Mouse (Mus musculus): ENCODE measurements around the gene Tex19.1.

Gene Tex19.1

DNA sequence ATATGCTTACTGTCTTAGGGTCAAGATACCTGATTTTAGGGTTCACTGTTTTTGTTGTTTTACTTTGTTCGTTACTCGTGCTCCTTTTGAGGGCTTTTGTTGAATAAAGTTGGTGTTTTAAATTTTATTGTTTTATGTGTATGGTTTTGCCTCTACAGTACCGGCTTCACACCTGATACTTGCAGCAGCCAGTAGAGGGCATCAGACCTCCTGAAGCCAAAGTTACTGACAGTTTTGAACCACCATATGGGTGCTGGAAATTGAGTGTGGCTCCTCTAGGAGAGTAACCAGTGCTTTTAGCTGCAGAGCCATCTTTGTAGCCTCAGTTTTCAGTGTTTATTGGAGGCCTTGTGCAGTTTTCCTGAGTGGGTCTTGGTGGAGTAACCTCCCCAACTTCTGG, 2.2 kb downstream of the Tex19.1 start:
- no peak for DNase-seq

DNA sequence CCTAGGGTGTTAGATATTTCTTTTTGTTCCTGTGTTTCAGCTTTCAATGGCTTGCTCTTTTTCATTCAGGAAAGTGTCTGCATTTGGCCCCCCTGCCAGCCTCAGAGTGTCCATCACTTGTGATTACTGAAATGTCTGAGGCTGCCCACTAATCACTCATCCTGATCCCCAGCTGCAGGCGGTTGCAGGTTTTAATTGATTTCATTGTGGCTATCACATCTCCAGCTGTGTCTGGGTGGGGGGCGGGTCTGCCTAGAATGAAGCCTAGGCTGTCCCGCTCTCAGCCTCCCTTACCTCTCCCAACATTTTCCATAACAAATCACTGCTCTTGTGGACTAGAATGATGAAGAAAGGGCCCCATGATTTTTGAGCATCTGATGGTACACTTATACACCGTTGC, 8.3 kb downstream of the Tex19.1 start:
- no peak for DNase-seq

DNA sequence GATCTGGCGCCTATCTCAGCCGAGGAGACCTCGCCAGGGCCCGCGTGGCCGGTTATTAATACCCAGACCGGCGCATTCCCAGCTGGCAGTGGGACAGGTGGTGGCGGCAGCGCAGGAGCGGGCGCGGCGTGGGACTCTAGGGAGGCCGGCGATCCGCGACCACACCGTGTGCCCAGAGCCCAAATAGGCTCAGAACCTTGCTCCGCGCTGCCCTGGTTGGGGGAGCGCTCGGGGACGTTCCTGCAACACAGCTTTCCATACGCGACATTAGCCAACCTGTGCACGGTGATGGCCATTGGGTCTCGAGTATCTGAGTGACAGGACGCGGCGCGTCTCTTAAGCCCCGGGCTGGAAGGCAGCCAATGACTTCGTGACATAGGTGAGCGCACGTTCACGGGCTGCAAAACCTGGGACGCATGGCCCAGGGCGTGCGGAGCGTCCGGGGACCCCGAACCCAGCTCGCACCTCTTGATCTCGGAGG, 10.5 kb downstream of the Tex19.1 start:
- peak; percentile 6 for DNase-seq

DNA sequence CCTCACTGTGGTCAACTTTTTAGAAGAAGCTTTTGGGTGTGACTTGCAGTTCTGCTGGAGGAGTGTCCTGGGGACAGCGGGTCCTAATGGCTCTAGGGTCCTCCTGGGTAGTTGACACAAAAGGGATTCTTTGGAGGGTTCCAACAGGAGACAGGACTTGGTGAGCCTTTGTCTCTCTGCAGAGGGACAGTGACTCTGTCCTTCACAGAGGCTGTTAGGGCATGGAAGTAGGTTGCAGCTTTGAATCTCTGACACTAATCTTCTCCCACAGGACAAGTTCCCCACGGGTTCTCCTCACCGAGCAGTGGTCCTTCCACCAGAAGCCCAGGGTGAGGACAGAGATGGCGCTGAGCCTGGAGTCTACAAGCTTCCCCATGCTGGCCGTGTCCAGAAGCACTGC, 14.0 kb downstream of the Tex19.1 start, which contains the start of gene Uts2r:
Gene Uts2r, plus strand, starts transcription at position 301 of the 400 bp plus-strand sequence.
- no peak for DNase-seq

DNA sequence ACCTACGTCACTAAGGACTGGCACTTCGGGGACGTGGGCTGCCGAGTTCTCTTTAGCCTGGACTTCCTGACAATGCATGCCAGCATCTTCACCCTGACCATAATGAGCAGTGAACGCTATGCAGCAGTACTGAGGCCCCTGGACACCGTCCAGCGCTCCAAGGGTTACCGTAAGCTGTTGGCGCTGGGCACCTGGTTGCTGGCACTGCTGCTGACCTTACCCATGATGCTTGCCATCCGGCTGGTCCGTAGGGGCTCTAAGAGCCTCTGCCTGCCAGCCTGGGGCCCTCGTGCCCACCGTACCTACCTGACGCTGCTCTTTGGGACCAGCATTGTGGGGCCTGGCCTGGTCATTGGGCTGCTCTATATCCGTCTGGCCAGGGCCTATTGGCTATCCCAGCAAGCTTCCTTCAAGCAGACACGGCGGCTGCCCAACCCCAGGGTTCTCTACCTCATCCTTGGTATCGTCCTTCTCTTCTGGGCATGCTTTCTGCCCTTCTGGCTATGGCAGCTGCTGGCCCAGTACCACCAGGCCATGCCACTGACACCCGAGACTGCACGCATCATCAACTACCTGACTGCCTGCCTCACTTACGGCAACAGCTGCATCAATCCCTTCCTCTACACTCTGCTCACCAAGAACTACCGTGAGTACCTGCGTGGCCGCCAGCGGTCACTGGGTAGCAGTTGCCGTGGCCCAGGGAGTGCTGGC, 14.8 kb downstream of the Tex19.1 start:
- no peak for DNase-seq

DNA sequence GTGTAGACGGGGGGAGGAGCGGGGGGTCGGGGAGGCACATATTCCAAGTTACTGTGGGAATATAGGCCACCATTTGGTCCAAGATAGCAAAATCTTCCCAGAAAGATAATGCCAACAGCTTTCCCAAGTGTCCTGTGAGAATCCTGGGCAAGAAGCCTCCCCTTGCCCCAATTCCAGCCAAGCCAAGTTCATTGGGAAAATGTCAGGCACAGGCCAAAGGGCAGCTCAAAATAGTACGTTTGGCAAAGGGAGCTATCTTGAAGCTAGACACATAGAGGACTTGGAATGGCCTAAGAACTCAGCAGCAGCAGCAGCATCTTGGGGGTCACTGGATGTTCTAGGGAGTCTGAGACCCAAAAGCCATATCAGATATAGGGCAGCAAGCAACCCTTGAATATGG, 17.8 kb downstream of the Tex19.1 start:
- peak; percentile 7 for DNase-seq

DNA sequence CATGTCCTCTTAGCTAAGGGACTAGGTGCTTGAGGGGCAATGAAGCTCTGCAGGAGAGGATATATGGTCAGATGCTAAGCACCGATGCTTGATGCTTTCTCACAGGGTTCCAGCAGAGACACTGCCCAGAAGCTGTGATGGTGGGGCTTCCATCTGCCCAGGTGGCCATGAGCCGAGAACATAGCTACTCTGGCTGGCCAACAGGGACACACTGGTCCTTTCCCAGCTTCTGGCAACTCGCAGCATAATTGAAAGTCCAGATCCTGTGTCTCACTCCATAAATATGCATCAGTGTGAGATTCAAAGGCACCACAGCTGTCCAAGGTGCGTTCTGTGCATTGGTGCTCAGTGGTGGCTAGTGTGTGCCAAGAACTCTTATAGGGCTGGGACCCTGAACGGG, 27.3 kb downstream of the Tex19.1 start:
- no peak for DNase-seq

DNA sequence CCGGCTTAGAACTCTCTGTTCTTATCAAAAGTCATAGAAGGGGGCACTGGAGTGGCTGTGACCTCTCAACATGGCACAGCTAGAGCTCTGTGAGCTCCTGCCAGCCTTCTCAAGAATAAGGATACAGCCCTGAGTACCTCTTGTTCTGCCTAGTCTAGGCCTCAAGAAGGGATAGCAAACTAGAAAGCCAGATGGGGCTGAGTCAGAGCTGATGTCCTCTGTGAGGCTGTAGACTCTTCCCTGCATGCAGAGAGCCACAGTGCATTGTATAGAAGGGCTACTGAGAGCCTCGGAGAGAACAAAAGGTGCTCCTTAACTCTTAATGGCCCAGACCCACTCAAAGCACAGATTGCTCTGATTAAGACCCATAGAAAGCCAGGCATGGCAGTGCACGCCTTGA, 28.3 kb downstream of the Tex19.1 start:
- DNase-seq = no peak

DNA sequence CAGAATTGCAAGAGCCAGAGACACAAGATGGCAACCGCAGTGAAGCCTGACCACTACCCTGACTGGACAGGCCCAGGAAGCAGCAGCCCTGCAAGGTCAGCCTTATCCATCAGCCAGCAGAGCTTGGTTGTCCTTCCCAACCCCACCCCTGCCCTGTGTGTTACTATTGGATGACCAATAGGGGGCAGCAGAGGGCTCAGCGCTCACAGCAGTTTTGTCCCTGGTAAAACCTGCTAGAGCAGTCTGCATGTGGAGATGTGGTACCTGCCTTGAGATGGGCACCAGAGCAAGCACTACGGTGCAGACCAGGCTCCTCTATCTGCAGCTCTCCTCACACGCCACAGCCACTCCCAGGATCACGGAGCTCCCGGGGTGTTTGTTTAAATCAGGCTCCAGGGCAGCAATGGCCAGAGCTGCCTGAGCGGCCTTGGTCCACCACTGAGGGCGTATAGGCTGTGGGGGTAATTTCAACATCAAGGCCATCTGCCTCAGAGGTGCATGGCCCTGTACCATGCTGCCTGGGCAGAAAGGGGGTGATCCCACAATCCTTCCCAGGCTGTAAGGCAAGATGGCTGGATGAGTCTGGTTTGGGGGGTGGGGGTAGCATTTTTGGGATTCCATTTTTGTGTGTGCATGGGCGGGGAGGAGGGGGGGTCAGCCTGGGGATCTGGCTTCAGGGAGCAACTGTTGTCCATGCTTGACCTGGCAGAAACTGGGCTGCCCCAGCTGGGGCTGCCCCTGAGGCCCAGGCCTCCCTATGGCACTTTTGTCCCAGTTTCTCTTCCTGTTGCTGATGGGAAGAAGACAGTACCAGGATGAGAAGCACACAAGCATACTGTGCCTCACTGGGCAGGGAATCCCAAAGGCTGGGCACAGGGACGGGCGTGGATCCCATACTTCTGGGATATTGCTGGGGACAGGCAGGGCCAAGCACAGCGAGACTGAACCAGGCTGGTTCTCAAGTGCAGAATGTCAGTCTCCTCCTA, 30.6 kb downstream of the Tex19.1 start:
- peak; percentile 39 for DNase-seq

DNA sequence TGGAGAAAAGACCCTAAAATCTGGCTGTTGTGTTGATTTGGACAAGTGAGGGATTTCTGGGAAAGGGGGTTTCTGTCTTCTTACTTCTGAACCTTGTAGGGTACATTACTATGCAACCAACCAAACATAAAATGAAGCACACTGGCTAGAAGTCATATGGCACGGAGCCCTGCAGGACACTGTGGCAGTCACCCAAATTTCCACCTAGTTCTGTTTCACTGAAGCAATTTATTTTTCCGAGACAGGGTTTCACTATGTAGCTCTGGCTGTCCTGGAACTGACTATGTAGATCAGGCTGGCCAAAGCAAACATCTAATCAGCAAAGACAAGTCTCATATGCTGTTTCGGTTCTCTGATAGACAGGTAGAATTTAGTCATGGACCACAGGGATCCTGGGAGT, 43.7 kb downstream of the Tex19.1 start:
- DNase-seq = no peak

DNA sequence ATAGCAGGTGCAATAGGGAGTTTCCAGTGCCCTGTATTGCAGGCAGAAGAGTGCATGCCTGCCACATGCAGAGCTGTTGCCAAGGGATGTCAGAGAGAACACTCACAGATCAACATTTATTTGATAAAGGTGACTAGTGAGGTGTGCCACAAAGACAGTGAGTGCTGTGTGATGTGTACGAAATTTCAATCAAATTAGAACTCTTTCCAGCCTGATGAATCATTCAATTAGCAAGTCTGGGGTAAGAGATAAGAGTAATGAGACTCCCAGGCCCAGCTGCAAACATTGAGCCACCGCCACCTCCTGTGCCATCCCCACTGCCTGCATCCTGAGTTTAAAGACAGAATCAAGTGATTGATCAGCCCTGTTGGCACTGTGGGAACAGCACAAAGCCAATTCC, 46.8 kb downstream of the Tex19.1 start:
- no peak for DNase-seq

DNA sequence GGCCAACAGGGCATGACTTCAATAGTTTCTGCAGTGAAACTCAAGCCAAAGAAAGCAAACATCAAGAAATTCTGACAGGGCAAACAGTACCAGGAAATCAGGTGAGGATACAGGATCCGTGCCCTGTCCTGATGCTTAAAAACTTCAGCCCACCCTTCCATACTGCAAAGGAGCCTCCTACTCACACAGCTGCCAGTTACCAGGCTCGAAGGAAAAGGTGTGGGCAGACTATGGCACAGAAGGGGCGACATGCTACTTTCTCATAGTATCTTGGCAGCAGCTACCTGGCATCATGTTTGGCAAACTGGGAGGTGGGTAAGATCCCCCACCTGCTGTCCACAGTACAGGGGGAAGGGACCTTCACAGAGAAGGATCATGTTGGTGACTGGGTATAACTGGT, 47.5 kb downstream of the Tex19.1 start:
- DNase-seq = no peak

All from lung, postnatal 36 days (tissue).